Mouse (Mus musculus) kidney, adult 2 months (tissue): ENCODE measurements around the gene Cog6.

ENCODE experiments used
- CTCF ChIP-seq: fragments of 200-500 bp; conservative IDR thresholded peaks from 2 replicates; pipeline ENCODE4 v1.5.1; 2011; ENCODE audit warnings: low read depth, mild to moderate bottlenecking, control low read depth, low read length, moderate library complexity, mixed read lengths; ENCODE audit not compliant: insufficient read depth, insufficient read length
- POLR2A ChIP-seq: fragments of 200-500 bp; IDR thresholded peaks from one replicate; pipeline ENCODE4 v1.6.1; 2011; ENCODE audit warnings: low read depth, low read length, control low read depth

DNA sequence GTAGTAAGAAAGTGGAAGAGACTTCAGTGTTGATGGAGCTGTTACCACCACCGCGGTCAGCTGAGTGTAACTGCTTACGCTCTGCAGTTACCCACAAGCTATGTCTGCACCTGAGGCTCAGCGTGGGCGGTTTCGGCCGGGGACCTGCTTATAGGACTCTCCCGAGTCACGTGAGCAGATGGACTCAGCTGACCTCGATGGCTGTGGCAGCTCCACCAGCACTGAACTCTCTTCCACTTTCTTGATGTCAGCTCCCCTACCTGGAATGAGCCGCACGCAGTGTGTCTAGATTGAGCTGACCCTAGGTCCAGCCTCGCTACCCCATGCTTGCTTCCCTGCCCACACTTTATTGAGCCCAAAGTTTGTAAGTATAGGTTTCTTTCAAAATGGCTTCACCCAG, 56.1 kb downstream of the Cog6 start:
- TF ChIP-seq POLR2A (no peak), CTCF (no peak)
